Mouse (Mus musculus): Measurements from ENCODE around the gene Prpf40b. TPM values are rescaled to one million over a fixed set of nuclear protein-coding genes. Genes with fewer than 3 reads are reported as not detected.

Gene Prpf40b
- polyA plus RNA-seq, 1 experiment from 2014 or later = 62.2 TPM

DNA sequence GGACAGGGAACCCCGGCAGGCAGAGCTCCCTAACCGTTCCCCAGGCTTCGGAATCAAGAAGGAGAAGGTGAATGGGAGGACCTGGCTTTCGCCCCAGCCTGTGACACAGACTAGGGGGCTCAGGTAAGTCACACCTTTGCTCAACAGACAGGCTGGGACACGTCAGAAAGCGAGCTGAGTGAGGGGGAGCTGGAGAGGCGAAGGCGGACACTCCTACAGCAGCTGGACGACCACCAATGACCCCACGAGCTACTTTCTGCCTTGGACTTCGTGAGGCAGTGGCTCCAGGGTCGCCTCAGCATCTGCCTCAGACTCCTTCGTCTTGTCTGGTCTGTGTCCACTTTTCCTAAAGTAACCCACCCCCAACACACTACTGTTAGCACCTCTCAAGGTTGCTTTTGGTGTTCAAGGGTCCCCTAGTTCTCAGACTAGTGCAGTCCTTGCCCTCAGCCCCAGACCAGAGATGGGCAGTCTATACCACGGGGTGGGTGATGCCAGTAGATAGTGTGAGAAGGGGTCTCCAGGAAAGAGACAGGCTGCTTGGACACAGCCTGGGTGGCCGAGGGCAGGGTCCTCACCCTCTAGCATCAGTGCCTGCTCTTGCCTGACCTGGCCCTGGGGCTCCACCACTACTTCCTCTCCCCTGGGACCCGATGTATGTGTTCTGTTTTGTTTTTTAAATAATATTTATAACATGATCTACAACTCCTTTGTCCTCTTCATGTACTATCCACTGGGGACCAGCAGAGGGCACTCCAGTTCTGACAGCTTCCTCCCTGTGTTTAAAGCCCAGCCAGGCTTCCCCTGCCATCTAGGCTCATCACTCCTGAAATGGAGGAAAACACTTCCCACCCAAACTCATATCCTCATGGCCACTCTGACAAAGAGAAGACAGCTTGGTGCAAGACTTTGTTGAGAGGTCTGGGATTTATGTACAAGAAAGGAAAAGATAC, 21.7 kb downstream of the Prpf40b start:
- Histone ChIP-seq H3K36me3 (ENCODE audit: insufficient read depth, low read length) (peaks cover 63% of the 10 kb centered on the region), H3K4me1 (ENCODE audit: insufficient read depth, low read length) (peaks cover 26% of the 10 kb centered on the region), H3K27ac (ENCODE audit: low read length) (peak overlapping the region; percentile 70), H3K4me3 (ENCODE audit: low read length) (no peak overlapping the region), H3K27me3 (ENCODE audit: insufficient read depth, low read length) (no peaks in the 10 kb centered on the region), H3K4me2 (replicated peaks; ENCODE audit: low read depth, low read length) (no peak overlapping the region), H3K9ac (replicated peaks; ENCODE audit: low read length) (0 out of 2 replicates have a peak overlapping the region, but pooled peaks have one; percentile 36), H3K9me3 (ENCODE audit: low read length) (no peaks in the 10 kb centered on the region)
- WGBS = 61% methylated on average over 16 of the region's 16 CpGs
- ATAC-seq (ENCODE audit: low FRiP score, low TSS enrichment) = no peak

DNA sequence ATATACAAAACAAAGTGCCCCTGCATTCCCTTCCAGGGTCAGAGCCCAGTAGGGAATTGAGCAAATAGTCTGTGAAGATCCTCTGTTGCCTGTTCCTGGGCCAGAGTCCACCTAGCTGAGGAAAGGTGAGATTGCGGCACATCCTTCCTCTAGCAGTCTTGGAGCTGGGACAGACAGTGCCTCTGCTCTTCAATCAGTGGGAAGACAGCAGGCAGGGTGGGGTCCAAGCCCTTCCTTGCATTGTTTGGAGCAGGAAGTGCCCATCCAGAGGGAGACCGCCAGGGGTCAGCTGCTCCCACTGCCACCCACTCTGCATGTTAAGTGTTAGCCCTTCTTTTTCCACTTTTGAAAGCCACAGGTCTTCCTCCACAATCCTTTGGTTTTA, 22.4 kb downstream of the Prpf40b start:
- H3K36me3 ChIP-seq (ENCODE audit: insufficient read depth, low read length) = peaks cover 68% of the 10 kb centered on the region
- no peaks in the 10 kb centered on the region for H3K27me3 ChIP-seq (ENCODE audit: insufficient read depth, low read length)
- no peak overlapping the region for H3K4me2 ChIP-seq (replicated peaks; ENCODE audit: low read depth, low read length)
- H3K27ac ChIP-seq (ENCODE audit: low read length) = peak overlapping the region; percentile 70
- H3K9me3 ChIP-seq (ENCODE audit: low read length) = no peaks in the 10 kb centered on the region
- peak; percentile 59; the same call in 1 of the 2 replicates for ATAC-seq (ENCODE audit: low FRiP score, low TSS enrichment)
- H3K9ac ChIP-seq (replicated peaks; ENCODE audit: low read length) = no peak overlapping the region
- WGBS = 66% methylated on average over 2 of the region's 2 CpGs
- H3K4me1 ChIP-seq (ENCODE audit: insufficient read depth, low read length) = peaks cover 26% of the 10 kb centered on the region
- H3K4me3 ChIP-seq (ENCODE audit: low read length) = no peak overlapping the region

- H3K36me3 ChIP-seq (ENCODE audit: insufficient read depth, low read length) = peaks cover 67% of the 10 kb centered on the region
- peaks cover 26% of the 10 kb centered on the region for H3K4me1 ChIP-seq (ENCODE audit: insufficient read depth, low read length)
- WGBS = 79% methylated on average over 6 of the region's 6 CpGs
- H3K4me2 ChIP-seq (replicated peaks; ENCODE audit: low read depth, low read length) = no peak overlapping the region
- H3K9me3 ChIP-seq (ENCODE audit: low read length) = no peaks in the 10 kb centered on the region
- H3K4me3 ChIP-seq (ENCODE audit: low read length) = no peak overlapping the region
- no peaks in the 10 kb centered on the region for H3K27me3 ChIP-seq (ENCODE audit: insufficient read depth, low read length)
- peak overlapping the region; percentile 70 for H3K27ac ChIP-seq (ENCODE audit: low read length)
- H3K9ac ChIP-seq (replicated peaks; ENCODE audit: low read length) = no peak overlapping the region; the same call in 1 of the 2 replicates
- no peak for ATAC-seq (ENCODE audit: low FRiP score, low TSS enrichment)
Observed at GRCm38 (mm10) chr15:99318071-99318470, 23.2 kb downstream of the Prpf40b start.

DNA sequence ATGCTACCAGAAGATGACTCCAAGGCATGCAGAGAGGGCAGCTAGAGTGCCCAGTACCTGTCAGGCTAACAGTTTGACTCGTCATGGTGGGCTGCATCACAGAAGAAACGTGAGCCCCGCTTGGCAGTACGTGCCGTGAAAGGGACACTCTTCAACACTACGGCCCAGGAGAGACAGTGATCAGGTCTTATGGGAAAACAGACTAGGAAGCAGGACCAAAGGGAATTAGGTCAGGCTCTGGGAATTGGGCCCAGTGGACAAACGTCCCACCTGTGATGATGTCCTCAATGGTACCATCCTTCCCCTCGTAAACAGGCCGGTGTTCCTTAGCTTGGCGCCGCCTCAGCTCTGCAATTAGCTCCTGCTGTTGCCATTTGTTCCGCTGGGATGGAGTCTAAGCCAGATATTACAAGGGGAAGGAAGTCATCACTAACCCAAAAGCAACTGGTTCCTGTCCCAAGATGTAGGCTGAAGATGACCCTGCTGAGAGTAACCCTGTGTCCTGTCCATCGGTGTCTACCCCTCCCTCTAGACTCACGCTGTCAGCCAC, 24.0 kb downstream of the Prpf40b start:
- H3K27me3 ChIP-seq (ENCODE audit: insufficient read depth, low read length) = no peaks in the 10 kb centered on the region
- H3K9me3 ChIP-seq (ENCODE audit: low read length) = no peaks in the 10 kb centered on the region
- peaks cover 26% of the 10 kb centered on the region for H3K4me1 ChIP-seq (ENCODE audit: insufficient read depth, low read length)
- no peak overlapping the region for H3K4me2 ChIP-seq (replicated peaks; ENCODE audit: low read depth, low read length)
- H3K9ac ChIP-seq (replicated peaks; ENCODE audit: low read length) = 0 out of 2 replicates have a peak overlapping the region, but pooled peaks have one; percentile 11
- peaks cover 76% of the 10 kb centered on the region for H3K36me3 ChIP-seq (ENCODE audit: insufficient read depth, low read length)
- no peak for ATAC-seq (ENCODE audit: low FRiP score, low TSS enrichment)
- 59% methylated on average over 14 of the region's 14 CpGs for WGBS
- peak overlapping the region; percentile 70 for H3K27ac ChIP-seq (ENCODE audit: low read length)
- no peak overlapping the region for H3K4me3 ChIP-seq (ENCODE audit: low read length)

DNA sequence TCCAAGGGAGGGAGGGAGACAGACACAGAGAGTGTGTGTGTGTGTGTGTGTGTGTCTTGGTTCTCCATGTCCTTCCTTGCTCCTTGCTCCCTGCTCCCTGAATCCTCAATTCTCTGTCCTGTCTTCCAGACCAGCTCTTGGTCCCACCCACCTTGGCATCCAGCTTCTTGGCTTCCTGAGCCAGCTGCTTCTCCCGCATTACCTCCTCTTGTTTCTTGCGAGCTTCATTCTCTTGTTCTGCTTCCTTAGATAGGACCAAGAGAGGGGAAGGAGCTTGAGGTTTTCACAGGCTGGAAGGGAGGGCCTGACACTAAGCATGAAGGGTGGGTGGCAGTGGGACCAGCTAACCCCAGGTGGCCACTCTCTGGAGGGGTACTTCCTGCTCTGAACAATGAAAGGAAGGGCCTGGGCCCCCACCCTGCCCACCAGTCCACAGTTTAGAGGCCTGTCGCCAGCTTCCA, 24.6 kb downstream of the Prpf40b start:
- ATAC-seq (ENCODE audit: low FRiP score, low TSS enrichment) = no peak
- Histone ChIP-seq H3K9ac (replicated peaks; ENCODE audit: low read length) (no peak overlapping the region), H3K4me3 (ENCODE audit: low read length) (no peak overlapping the region), H3K4me1 (ENCODE audit: insufficient read depth, low read length) (peaks cover 26% of the 10 kb centered on the region), H3K9me3 (ENCODE audit: low read length) (no peaks in the 10 kb centered on the region), H3K27ac (ENCODE audit: low read length) (peak overlapping the region; percentile 70), H3K36me3 (ENCODE audit: insufficient read depth, low read length) (peaks cover 74% of the 10 kb centered on the region), H3K4me2 (replicated peaks; ENCODE audit: low read depth, low read length) (no peak overlapping the region), H3K27me3 (ENCODE audit: insufficient read depth, low read length) (no peaks in the 10 kb centered on the region)
- 61% methylated on average over 3 of the region's 3 CpGs for WGBS

- H3K27ac ChIP-seq (ENCODE audit: low read length) = peak overlapping the region; percentile 70
- no peak for ATAC-seq (ENCODE audit: low FRiP score, low TSS enrichment)
- WGBS = 65% methylated on average over 10 of the region's 10 CpGs
Observed at GRCm38 (mm10) chr15:99320168-99320674, 25.3 kb downstream of the Prpf40b start.

DNA sequence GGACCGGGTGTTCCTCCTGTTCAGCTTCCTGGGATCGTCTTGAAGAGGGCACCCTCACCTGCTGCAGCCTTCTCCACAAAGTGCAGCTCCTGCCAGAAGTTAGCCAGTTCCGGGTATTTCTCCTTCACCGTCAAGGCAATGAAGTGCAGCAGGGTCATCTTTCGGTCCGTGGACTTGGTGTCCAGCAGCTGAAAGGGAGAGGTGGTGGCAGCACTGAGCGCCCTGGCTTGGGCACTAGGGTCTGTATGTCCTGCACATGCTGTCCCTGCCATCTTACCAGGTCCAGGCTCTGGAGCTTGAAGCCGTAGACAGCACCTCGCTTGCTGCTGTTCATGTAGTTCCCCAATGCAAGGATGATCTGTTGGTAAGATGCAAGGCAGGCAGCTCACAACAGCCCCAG, 26.1 kb downstream of the Prpf40b start:
- no peak for ATAC-seq (ENCODE audit: low FRiP score, low TSS enrichment)
- Histone ChIP-seq H3K36me3 (ENCODE audit: insufficient read depth, low read length) (peaks cover 74% of the 10 kb centered on the region), H3K9ac (replicated peaks; ENCODE audit: low read length) (peak overlapping the region; percentile 35; the same call in 1 of the 2 replicates), H3K4me1 (ENCODE audit: insufficient read depth, low read length) (peaks cover 26% of the 10 kb centered on the region), H3K4me2 (replicated peaks; ENCODE audit: low read depth, low read length) (no peak overlapping the region), H3K9me3 (ENCODE audit: low read length) (no peaks in the 10 kb centered on the region), H3K27ac (ENCODE audit: low read length) (peak overlapping the region; percentile 50), H3K4me3 (ENCODE audit: low read length) (no peak overlapping the region), H3K27me3 (ENCODE audit: insufficient read depth, low read length) (no peaks in the 10 kb centered on the region)
- 60% methylated on average over 9 of the region's 9 CpGs for WGBS

More at GRCm38 (mm10) chr15:99320168-99320674, 25.3 kb downstream of the Prpf40b start:
- Histone ChIP-seq H3K9ac (replicated peaks; ENCODE audit: low read length) (no peak overlapping the region), H3K9me3 (ENCODE audit: low read length) (no peaks in the 10 kb centered on the region), H3K4me3 (ENCODE audit: low read length) (no peak overlapping the region), H3K4me1 (ENCODE audit: insufficient read depth, low read length) (peaks cover 26% of the 10 kb centered on the region), H3K4me2 (replicated peaks; ENCODE audit: low read depth, low read length) (no peak overlapping the region), H3K36me3 (ENCODE audit: insufficient read depth, low read length) (peaks cover 73% of the 10 kb centered on the region), H3K27me3 (ENCODE audit: insufficient read depth, low read length) (no peaks in the 10 kb centered on the region)

DNA sequence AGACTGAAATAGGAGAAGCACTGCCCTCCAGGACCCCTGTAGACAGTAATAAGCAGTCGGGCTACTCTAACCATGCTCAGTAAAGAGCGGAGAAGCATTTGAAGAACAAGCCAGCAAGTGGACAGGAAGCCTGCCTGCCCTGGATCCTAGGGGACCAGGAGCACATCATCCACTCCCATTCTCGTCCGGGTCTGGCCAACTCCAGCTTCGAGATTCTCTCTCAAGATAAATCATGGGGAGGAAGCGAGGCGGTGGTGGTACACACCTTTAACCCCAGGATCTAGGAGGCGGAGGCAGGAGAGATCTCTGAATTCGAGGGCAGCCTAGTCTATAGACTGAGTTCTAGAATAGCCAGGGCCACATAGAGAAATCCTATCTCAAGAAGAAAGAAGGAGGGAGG, 29.3 kb downstream of the Prpf40b start:
- Histone ChIP-seq H3K9ac (replicated peaks; ENCODE audit: low read length) (no peak overlapping the region), H3K4me3 (ENCODE audit: low read length) (no peak overlapping the region), H3K4me2 (replicated peaks; ENCODE audit: low read depth, low read length) (no peak overlapping the region), H3K27me3 (ENCODE audit: insufficient read depth, low read length) (no peaks in the 10 kb centered on the region), H3K36me3 (ENCODE audit: insufficient read depth, low read length) (peaks cover 67% of the 10 kb centered on the region), H3K9me3 (ENCODE audit: low read length) (0 out of 2 replicates have a peak, but pooled peaks cover 2% of the 10 kb centered on the region), H3K4me1 (ENCODE audit: insufficient read depth, low read length) (peaks cover 15% of the 10 kb centered on the region; the same call in 1 of the 2 replicates), H3K27ac (ENCODE audit: low read length) (no peak overlapping the region; the same call in 1 of the 2 replicates)
- WGBS = 67% methylated on average over 9 of the region's 9 CpGs
- ATAC-seq (ENCODE audit: low FRiP score, low TSS enrichment) = no peak

GRCm38 (mm10) chr15:99325598-99325997, 30.7 kb downstream of the Prpf40b start:
- H3K27me3 ChIP-seq (ENCODE audit: insufficient read depth, low read length) = no peaks in the 10 kb centered on the region
- H3K36me3 ChIP-seq (ENCODE audit: insufficient read depth, low read length) = peaks cover 61% of the 10 kb centered on the region
- 90% methylated on average over 6 of the region's 6 CpGs for WGBS
- no peak overlapping the region for H3K9ac ChIP-seq (replicated peaks; ENCODE audit: low read length)
- 0 out of 2 replicates have a peak, but pooled peaks cover 2% of the 10 kb centered on the region for H3K9me3 ChIP-seq (ENCODE audit: low read length)
- H3K4me1 ChIP-seq (ENCODE audit: insufficient read depth, low read length) = peaks cover 7% of the 10 kb centered on the region; the same call in 1 of the 2 replicates
- ATAC-seq (ENCODE audit: low FRiP score, low TSS enrichment) = no peak
- no peak overlapping the region; the same call in 1 of the 2 replicates for H3K27ac ChIP-seq (ENCODE audit: low read length)
- no peak overlapping the region for H3K4me3 ChIP-seq (ENCODE audit: low read length)
- H3K4me2 ChIP-seq (replicated peaks; ENCODE audit: low read depth, low read length) = no peak overlapping the region

Data from kidney, embryonic 16.5 days (tissue).